Mouse (Mus musculus) MEL (cell line): ENCODE measurements around the gene Cnga3.

Source experiments
- CTCF ChIP-seq, 3 experiments: IDR thresholded peaks in 2 of 3; conservative IDR thresholded peaks in 1 of 3; 2 replicates each; pipeline ENCODE4 v1.5.1; 2011 to 2012; ENCODE audit warnings: low read length in 3 of 3, low read depth in 2 of 3, mild to moderate bottlenecking in 2 of 3, improper control_type of control experiment in 1 of 3, inconsistent platforms in 1 of 3, mixed read lengths in 1 of 3, moderate library complexity in 1 of 3; ENCODE audit not compliant: control insufficient read depth in 1 of 3, insufficient read depth in 1 of 3, poor library complexity in 1 of 3, severe bottlenecking in 1 of 3
- POLR2A ChIP-seq, 2 experiments: IDR thresholded peaks; 2 replicates each; pipeline ENCODE4 v1.6.1; 2011 to 2012; ENCODE audit warnings: low read length in 2 of 2, mild to moderate bottlenecking in 2 of 2, control low read depth in 1 of 2, improper control_type of control experiment in 1 of 2, low read depth in 1 of 2, moderate library complexity in 1 of 2; ENCODE audit not compliant: control insufficient read depth in 1 of 2, insufficient read depth in 1 of 2, poor library complexity in 1 of 2
- SIN3A ChIP-seq: IDR thresholded peaks from 2 replicates; pipeline ENCODE4 v1.6.1; 2012; ENCODE audit warnings: low read length, improper control_type of control experiment, inconsistent platforms
- USF2 ChIP-seq, 2 experiments: IDR thresholded peaks; 2 replicates each; pipeline ENCODE4 v1.6.1; 2011 to 2012; ENCODE audit warnings: improper control_type of control experiment in 2 of 2, low read length in 2 of 2, borderline replicate concordance in 1 of 2, inconsistent platforms in 1 of 2, low read depth in 1 of 2, mild to moderate bottlenecking in 1 of 2; ENCODE audit not compliant: insufficient read depth in 1 of 2
- ZKSCAN1 ChIP-seq: IDR thresholded peaks from 2 replicates; pipeline ENCODE4 v1.6.1; 2012; ENCODE audit warnings: low read depth, mild to moderate bottlenecking, inconsistent platforms, low read length, improper control_type of control experiment, moderate library complexity

- no peak for TF ChIP-seq SIN3A
- TF ChIP-seq POLR2A (IDR thresholded peaks at IDR 0.05; ENCODE audit: control insufficient read depth in 1 of 2, insufficient read depth in 1 of 2, low read depth in 1 of 2, low read length in 2 of 2, poor library complexity in 1 of 2) = no peak
- no peak for TF ChIP-seq CTCF (IDR thresholded peaks at IDR 0.05 in 2 of 3, conservative IDR thresholded peaks at IDR 0.05 in 1 of 3; ENCODE audit: control insufficient read depth in 1 of 3, insufficient read depth in 1 of 3, low read depth in 2 of 3, low read length in 3 of 3, poor library complexity in 1 of 3, severe bottlenecking in 1 of 3)
- no peak for TF ChIP-seq ZKSCAN1
- TF ChIP-seq USF2 (IDR thresholded peaks at IDR 0.05; ENCODE audit: borderline replicate concordance in 1 of 2, insufficient read depth in 1 of 2, low read depth in 1 of 2, low read length in 2 of 2) = no peak
Measured at GRCm38 (mm10) chr1:37308743-37309100, 94.5 kb downstream of the Cnga3 start.
